Mouse (Mus musculus) myocyte (in vitro differentiated cells): Measurements from ENCODE around the gene Pdk4.

Experiments
- POLR2A ChIP-seq: IDR thresholded peaks from one replicate; pipeline ENCODE4 v1.6.1; 2011; ENCODE audit warnings: low read depth, mild to moderate bottlenecking, control low read depth, moderate library complexity; ENCODE audit not compliant: insufficient read length
- SRF ChIP-seq: IDR thresholded peaks from one replicate; pipeline ENCODE4 v1.6.1; 2011; ENCODE audit warnings: low read depth; ENCODE audit not compliant: control insufficient read depth, insufficient read length
- TCF12 ChIP-seq: IDR thresholded peaks from one replicate; pipeline ENCODE4 v1.6.1; 2011; ENCODE audit warnings: mild to moderate bottlenecking, control low read depth; ENCODE audit not compliant: poor library complexity, insufficient read depth, severe bottlenecking
- USF1 ChIP-seq: IDR thresholded peaks from one replicate; pipeline ENCODE4 v1.6.1; 2011; ENCODE audit warnings: low read depth, mild to moderate bottlenecking, control low read depth, moderate library complexity

DNA sequence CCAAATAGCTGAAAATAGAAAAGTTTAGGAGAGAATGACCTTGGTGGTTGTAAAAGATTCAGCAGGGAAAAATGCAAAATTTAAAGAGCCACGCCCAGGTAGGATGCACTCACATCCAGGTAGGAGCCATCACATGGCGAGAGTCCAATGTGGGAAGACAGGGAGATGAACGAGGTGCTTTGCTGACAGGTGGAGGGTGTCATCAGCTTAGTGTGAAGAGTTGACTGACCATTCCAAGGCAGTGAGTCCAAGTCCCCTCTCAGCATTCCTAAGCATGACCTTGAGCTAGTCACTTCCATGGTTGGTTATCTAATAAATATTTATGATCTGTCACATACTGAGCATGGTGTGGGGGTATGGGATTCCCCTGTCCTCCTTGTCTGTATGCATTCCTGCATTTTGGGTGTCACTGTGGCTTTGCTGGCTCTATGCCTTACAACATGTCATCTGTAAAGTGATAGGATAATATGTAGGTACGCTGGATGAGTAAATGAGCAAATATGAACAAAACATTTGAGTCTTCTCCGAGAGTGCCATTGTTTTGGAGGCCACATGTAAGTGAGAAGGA lies 51.7 kb downstream of the Pdk4 start:
- TF ChIP-seq POLR2A (no peak), USF1 (no peak), SRF (no peak), TCF12 (no peak)
